Mouse (Mus musculus): ENCODE measurements at regions not wholly inside any gene's neighbourhood (a gene's known extent, or its start where the extent isn't known, plus 50 kb on each side); places are given as distances from the start of the nearest gene placed in this dataset.

- in situ Hi-C loops (cut with MboI; ENCODE audit: unreplicated experiment in 2 of 2): no loop called here
Measured at GRCm38 (mm10) chr1:92343161-92343598, 130.5 kb downstream of the Ndufa10 start.

DNA sequence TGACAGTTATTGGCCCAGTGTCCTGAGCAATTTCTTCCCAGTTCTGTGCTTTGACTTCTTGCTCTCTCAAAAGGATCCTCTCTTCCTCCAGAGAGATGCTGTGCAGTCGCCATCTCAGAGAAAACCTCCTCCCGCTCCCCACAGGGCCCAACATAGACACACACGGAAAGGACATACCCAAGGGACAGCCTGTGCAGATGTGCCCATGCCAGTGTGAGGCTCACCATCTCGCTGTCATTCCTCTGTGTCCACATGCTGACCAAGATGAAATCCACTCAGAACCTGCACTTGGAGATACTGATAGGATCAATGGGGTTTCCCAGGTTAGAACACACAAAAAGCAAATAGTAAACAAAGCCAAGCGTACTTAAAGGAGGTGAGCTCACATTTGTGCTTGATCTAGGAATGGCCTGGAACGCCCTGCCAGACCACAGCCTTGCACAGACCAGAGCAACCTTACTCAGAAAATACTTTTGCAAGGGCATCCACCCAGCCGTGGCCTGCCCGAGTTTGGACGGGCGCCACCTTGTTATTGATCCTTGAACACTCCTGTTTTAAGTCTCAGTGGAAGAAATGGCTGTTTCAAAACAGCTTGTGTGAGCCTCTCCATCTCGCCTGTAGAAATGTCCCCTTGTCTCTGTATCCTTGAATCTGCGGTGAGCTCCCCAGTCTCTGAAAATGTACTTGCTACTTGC lies 131.7 kb downstream of the Ndufa10 start:
- in situ Hi-C loops (cut with MboI; ENCODE audit: unreplicated experiment in 2 of 2): no loop called here

DNA sequence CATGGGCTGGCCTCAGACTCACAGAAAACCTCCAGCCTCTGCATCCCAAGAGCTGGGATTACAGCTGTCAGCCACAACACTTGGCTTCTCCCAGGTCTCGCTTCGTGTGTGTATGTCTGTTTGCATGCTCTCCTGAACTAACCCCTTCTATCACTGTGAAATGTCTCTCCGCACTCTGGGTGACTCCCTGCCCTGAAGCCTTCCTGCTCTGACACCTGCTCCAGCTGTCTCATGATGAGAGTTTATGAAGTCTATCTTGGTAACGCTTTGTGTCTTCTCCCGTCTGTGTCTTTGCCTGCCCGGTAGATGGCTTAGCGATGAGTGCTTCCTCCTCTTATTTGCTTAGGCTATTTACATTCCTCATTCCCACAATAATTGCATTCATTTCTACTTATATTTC lies 133.0 kb downstream of the Ndufa10 start:
- in situ Hi-C loops (cut with MboI; ENCODE audit: unreplicated experiment in 2 of 2): no loop called here

DNA sequence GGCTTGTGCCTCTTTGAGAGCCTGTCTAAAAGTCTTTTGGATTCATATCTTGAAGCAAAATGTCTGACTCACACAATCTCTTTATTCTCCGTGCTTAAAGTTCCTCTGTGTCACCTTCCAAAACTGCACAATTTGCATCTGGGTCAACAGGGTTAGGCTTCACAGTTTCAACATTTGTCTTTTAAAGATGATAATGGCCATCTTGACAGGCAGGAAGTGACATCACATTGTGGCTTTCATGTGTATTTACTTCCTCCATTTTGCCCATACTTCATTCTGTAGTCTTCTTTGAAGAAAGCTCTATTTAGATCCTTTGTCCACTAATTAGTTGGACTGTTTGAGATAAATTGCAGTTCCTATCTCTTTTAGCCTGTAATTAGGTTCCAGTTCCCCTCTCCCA lies 135.1 kb downstream of the Ndufa10 start:
- in situ Hi-C loops (cut with MboI; ENCODE audit: unreplicated experiment in 2 of 2): no loop called here

- in situ Hi-C loops (cut with MboI; ENCODE audit: unreplicated experiment in 2 of 2): no loop called here
Measured at GRCm38 (mm10) chr1:92337450-92337849, 136.2 kb downstream of the Ndufa10 start.

DNA sequence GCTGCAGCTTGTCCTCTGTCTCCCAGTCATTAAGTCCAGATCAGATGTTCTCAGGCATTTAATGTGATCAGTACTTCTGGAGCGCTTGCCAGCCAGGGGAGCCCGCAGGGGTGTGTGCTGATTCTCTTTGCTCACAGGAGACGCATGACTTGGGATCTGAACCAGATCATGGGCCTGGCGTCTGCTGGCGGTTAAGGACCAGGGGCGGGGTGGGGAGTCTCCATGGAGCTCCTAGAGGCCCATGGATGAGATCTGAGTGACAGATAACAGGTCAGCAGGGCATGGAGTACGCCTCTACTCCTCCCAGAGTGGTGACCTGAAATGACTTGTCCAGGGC lies 136.7 kb upstream of the Hdac4 start:
- in situ Hi-C loops (cut with MboI; ENCODE audit: unreplicated experiment in 2 of 2): no loop called here

DNA sequence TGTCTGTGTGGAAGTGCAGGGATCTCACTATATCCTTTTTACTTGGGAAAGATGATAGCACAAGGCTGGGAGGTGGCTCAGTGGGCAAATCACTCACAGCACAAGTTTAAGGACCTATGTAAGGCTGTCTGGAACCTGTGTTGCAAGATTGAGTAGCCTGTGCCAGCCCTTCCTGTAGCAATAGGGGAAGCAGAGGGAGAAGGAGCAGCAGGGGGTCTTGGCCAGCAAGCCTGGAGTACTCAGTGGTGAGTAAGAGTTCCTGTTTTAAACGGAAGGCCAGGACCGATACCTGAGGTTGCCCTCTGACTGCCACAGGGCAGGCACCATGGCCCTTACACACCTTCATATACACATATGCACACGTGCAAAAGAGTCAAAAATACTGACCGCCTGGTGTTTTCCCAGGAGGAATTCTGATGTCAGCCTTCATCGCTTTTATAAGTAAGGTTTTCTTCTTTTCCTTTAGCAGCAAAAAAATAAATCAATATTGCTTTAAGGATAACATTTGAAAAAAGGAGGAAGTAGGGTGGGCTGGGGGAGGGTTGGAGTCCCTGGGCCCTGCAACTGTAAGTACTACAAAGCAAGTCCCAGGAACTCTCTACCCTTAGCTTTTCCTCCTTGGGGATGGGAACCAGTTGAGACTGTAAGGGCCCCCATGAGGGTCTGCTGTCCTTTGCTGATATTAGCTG lies 136.2 kb upstream of the Hdac4 start:
- in situ Hi-C loops (cut with MboI; ENCODE audit: unreplicated experiment in 2 of 2): no loop called here

GRCm38 (mm10) chr1:92330181-92330580 lies 134.7 kb upstream of the Hdac4 start:
- in situ Hi-C loops (cut with MboI; ENCODE audit: unreplicated experiment in 2 of 2): no loop called here

DNA sequence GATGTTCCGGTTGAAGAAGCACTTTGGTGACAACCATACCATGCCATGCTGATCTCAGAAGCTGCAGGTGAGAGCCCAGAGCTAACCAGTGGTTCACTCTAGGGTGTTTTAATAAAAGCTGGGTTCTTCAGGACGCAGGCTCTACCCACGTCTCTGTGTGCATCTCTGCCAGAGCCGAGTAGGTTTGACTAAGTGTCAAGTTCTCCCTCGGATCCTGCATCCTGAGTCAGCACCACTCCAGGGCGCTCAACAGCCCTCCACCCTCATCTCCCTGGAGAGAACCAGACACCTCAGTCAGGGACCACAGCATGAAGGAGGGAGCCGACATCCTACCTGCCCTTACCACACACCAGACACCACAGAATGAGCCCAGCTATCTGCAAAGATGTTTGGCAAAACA lies 134.0 kb upstream of the Hdac4 start:
- in situ Hi-C loops (cut with MboI; ENCODE audit: unreplicated experiment in 2 of 2): no loop called here

- in situ Hi-C loops (cut with MboI; ENCODE audit: unreplicated experiment in 2 of 2): no loop called here
Measured at GRCm38 (mm10) chr1:92327141-92327540, 131.6 kb upstream of the Hdac4 start.

DNA sequence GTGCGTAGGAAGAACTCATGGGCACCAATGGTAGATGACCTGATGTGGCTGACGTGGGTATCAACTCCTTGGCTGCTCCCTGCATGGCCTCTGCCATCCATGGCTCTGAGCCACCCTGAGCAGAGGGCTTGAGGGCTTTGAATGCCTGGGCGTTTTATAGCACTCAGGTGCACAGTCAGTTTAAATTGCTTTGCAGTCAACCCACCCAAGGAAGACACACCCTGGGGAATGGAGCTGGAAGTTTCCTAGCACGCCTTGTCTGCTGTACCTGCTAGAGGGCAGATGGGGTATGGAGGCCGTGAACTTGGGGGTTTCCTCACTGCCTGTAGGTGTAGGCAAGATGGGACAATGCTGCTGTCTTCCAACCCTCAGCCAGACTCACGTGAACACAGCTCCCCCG lies 129.8 kb upstream of the Hdac4 start:
- in situ Hi-C loops (cut with MboI; ENCODE audit: unreplicated experiment in 2 of 2): no loop called here

DNA sequence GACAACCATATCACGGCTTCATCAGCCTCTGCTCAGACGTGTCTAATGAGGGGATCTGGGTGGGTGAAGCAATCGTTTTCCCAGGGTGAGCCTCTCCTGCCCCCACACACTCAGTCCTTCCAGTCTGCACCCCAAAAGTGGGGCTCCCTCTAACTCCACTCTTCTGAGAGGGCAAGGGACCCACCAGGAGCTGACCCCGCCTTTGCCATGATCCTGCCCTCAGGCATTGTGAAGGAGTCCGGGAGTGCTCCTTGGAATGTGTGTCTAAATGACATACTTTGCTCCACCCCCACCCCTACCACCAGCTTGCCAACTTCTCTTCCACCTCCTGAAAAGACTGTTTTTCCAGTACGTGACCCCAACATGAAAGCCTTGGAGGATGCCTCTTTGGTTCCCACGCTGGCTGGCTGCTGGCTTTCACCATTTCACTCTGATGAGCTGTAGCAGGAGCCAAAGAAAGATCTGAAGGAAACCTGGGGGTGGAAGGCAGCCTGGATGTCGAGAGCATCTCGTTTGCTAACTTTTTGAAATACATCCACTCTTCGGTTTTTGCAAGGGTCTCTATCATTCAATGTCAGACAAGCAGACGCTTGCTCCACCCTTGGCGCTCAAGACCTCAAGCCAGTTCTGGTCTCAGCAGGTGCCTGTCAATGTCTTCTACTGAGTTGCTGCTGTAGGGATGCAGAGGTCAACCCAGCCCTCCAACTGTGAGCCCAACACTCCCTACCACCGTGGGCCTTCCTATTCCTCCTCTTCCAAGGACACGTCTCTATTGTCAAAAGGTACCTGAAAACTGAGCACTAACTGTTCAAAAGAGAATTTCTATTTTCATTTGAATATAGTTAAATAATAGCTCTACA lies 128.8 kb upstream of the Hdac4 start:
- in situ Hi-C loops (cut with MboI; ENCODE audit: unreplicated experiment in 2 of 2): no loop called here

DNA sequence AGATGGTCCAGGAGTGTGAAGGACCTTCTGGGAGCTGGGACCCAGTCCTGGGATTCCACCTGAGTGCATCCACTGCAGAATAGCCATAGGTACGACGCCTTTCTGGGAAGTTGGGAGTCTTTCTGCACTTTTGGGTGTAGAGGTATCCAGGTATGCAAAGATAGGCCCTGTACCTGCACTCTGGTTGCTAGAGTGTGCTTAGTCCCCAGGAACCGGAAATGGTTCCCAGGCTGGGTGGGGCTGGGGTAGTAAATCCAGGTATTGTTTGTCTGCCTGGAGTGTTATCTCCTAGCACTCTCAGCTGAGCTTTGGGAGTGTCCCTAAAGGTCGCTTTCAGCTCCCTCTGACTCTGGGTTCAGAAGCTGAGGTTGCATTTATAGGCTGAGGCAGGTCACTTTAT lies 121.6 kb upstream of the Hdac4 start:
- in situ Hi-C loops (cut with MboI; ENCODE audit: unreplicated experiment in 2 of 2): no loop called here

GRCm38 (mm10) chr1:92316191-92316723 lies 120.8 kb upstream of the Hdac4 start:
- in situ Hi-C loops (cut with MboI; ENCODE audit: unreplicated experiment in 2 of 2): no loop called here

DNA sequence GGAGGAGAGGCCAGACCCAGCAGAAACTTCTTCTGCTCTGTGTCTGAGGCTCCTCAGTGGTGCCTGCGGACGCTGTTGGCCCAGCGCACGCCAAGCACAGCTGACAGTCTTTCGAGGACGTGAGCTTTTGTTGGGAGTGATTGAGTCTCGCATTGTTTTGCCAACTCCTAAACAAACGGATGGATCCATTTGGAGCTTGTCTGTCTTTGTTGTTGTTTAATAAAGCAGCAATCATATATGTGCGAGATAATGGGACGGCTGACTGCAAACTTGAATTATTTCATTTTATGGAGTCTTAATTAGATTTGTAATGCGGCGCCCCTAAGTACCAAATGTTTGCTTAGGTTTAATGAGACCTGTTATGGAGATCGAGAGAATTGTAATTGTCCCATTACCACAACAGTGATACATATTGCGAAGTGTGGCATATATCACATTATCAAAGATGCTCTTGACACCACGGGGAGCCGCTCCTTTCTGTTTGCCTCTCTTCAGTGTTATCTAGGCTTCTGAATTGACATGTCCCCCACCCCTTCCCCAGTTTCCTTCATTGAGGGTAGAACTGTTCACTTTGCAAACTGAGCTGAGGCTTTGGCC lies 117.6 kb upstream of the Hdac4 start:
- in situ Hi-C loops (cut with MboI; ENCODE audit: unreplicated experiment in 2 of 2): no loop called here

GRCm38 (mm10) chr1:92309883-92310282 lies 114.4 kb upstream of the Hdac4 start:
- in situ Hi-C loops (cut with MboI; ENCODE audit: unreplicated experiment in 2 of 2): no loop called here

GRCm38 (mm10) chr1:92309381-92309780 lies 113.9 kb upstream of the Hdac4 start:
- in situ Hi-C loops (cut with MboI; ENCODE audit: unreplicated experiment in 2 of 2): no loop called here

GRCm38 (mm10) chr1:92308537-92308936 lies 113.0 kb upstream of the Hdac4 start:
- in situ Hi-C loops (cut with MboI; ENCODE audit: unreplicated experiment in 2 of 2): no loop called here

GRCm38 (mm10) chr1:92306042-92306441 lies 110.5 kb upstream of the Hdac4 start:
- in situ Hi-C loops (cut with MboI; ENCODE audit: unreplicated experiment in 2 of 2): no loop called here

GRCm38 (mm10) chr1:92299041-92299440 lies 103.5 kb upstream of the Hdac4 start:
- in situ Hi-C loops (cut with MboI; ENCODE audit: unreplicated experiment in 2 of 2): no loop called here
